Mouse (Mus musculus): ENCODE data around the gene Speer4e. TPM values are rescaled to one million over a fixed set of nuclear protein-coding genes. Genes with fewer than 3 reads are reported as not detected.
"Not testable (repeated sequence)": the region's sequence is repeated elsewhere in the genome, so short reads cannot be mapped to it uniquely, and the experiment has no call there.

Speer4e gene
- polyA plus RNA-seq, 1 experiment from 2014 or later: 0.14 TPM

DNA sequence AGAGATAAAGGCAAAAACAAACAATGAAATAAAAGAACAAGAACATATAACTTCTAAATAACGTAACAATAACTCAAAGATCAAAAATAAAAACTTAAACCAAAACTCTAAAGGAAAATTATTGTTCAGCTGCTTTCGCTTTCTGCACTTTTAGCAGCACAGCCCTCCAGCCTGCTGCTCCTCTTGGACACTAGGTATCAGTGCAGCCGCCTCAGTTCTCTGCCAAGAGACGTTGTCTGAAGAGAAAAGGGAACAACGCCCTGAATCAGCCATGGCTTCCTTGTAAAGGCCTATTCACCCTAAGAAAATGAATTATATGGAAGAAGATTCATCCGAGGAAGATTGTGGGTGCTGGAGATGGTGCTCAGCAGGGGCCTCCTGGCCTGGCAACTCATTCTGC lies 4.5 kb downstream of the Speer4e start:
- not testable (repeated sequence) for H3K36me3 ChIP-seq (ENCODE audit: control insufficient read depth, insufficient read depth, low read length); H3K4me2 ChIP-seq (ENCODE audit: low read length); ATAC-seq (ENCODE audit: insufficient number of reproducible peaks, insufficient read depth, low FRiP score, low read depth); H3K9me3 ChIP-seq (ENCODE audit: control insufficient read depth, low read length); H3K27me3 ChIP-seq (ENCODE audit: control insufficient read depth, insufficient read depth, low read length); H3K4me1 ChIP-seq (ENCODE audit: control insufficient read depth in 2 of 2, insufficient read depth in 2 of 2, low read length in 2 of 2); H3K27ac ChIP-seq (replicated peaks in 1 of 2; ENCODE audit: control insufficient read depth in 1 of 2, insufficient read depth in 1 of 2, low read depth in 2 of 2, low read length in 2 of 2); H3K9ac ChIP-seq (ENCODE audit: low read length); H3K4me3 ChIP-seq (ENCODE audit: control insufficient read depth in 1 of 2, insufficient read depth in 1 of 2, low read depth in 1 of 2, low read length in 2 of 2)
- WGBS: 67% methylated on average over 5 of the region's 6 CpGs

DNA sequence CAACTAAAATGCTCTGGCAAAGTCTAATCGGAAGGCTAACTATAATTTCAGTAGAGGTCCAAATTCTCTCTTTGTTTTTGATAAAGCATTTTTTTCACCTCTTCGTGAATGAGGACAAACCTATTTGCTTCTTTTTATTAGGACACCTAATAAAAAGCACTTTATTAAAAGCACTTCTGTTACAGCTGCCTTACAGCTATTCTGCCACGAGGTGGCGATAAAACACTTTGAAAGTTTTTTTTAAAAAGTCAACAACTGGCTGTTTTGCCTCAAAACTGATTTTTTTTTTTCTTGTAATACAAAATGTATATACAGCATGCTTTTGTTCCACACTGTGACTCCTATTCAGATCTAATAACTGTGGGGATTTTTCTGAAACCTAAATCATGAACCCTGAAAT lies 11.2 kb downstream of the Speer4e start:
- H3K36me3 ChIP-seq (ENCODE audit: control insufficient read depth, insufficient read depth, low read length); H3K27me3 ChIP-seq (ENCODE audit: control insufficient read depth, insufficient read depth, low read length); H3K9ac ChIP-seq (ENCODE audit: low read length); H3K4me3 ChIP-seq (ENCODE audit: control insufficient read depth in 1 of 2, insufficient read depth in 1 of 2, low read depth in 1 of 2, low read length in 2 of 2); H3K4me2 ChIP-seq (ENCODE audit: low read length); H3K27ac ChIP-seq (replicated peaks in 1 of 2; ENCODE audit: control insufficient read depth in 1 of 2, insufficient read depth in 1 of 2, low read depth in 2 of 2, low read length in 2 of 2); H3K4me1 ChIP-seq (ENCODE audit: control insufficient read depth in 2 of 2, insufficient read depth in 2 of 2, low read length in 2 of 2); H3K9me3 ChIP-seq (ENCODE audit: control insufficient read depth, low read length); ATAC-seq (ENCODE audit: insufficient number of reproducible peaks, insufficient read depth, low FRiP score, low read depth): not testable (repeated sequence)
- 25% methylated on average over 4 of the region's 4 CpGs for WGBS

DNA sequence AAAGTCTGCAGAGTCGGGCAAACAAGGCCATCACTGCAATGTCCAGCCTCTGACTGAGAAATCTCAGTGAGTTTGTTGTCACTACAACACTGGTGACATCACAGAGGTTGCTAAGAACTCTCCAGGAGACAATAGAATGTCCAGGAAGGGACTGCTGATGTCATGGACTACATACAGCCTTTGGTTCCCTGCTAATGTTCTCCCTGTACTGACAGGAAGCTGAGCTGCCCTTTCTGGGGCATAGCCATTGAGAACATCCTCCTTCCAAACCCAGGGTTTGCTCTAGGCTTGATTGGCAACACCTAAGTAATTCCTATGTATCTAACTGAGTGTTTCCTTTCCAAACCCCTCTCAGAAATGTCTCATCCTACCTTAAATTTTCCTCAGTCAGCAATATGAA lies 23.4 kb downstream of the Speer4e start, which contains the start of gene Gm9758:
Gene Gm9758, minus strand, starts transcription at position 101 of the 400 bp plus-strand sequence.
- not testable (repeated sequence) for H3K4me2 ChIP-seq (ENCODE audit: low read length); H3K4me3 ChIP-seq (ENCODE audit: control insufficient read depth in 1 of 2, insufficient read depth in 1 of 2, low read depth in 1 of 2, low read length in 2 of 2); ATAC-seq (ENCODE audit: insufficient number of reproducible peaks, insufficient read depth, low FRiP score, low read depth); H3K4me1 ChIP-seq (ENCODE audit: control insufficient read depth in 2 of 2, insufficient read depth in 2 of 2, low read length in 2 of 2); H3K27me3 ChIP-seq (ENCODE audit: control insufficient read depth, insufficient read depth, low read length); H3K9me3 ChIP-seq (ENCODE audit: control insufficient read depth, low read length); H3K36me3 ChIP-seq (ENCODE audit: control insufficient read depth, insufficient read depth, low read length); H3K9ac ChIP-seq (ENCODE audit: low read length); H3K27ac ChIP-seq (replicated peaks in 1 of 2; ENCODE audit: control insufficient read depth in 1 of 2, insufficient read depth in 1 of 2, low read depth in 2 of 2, low read length in 2 of 2)
- 53% methylated on average over 1 of the region's 1 CpGs for WGBS

DNA sequence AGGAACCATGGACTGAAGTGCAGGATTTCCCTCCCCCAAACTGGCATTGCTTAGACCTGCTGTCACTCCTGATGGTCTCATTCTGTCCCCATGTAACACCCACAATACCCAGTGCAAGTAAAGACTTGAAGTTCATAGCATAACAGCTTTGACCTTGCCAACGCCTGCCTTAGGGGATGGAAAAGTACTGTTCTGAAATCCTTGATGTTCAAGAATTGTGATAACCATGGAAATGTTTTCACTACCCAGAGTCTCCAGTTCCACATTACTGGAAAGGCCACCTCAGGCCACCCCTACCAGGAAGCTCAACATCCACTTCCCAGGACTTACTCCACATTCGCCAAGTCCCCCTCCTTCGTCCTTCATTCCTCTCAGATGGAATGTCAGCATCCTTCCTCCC lies 23.9 kb downstream of the Speer4e start:
- not testable (repeated sequence) for H3K27ac ChIP-seq (replicated peaks in 1 of 2; ENCODE audit: control insufficient read depth in 1 of 2, insufficient read depth in 1 of 2, low read depth in 2 of 2, low read length in 2 of 2); H3K4me3 ChIP-seq (ENCODE audit: control insufficient read depth in 1 of 2, insufficient read depth in 1 of 2, low read depth in 1 of 2, low read length in 2 of 2); H3K36me3 ChIP-seq (ENCODE audit: control insufficient read depth, insufficient read depth, low read length); H3K4me2 ChIP-seq (ENCODE audit: low read length); H3K9ac ChIP-seq (ENCODE audit: low read length); H3K9me3 ChIP-seq (ENCODE audit: control insufficient read depth, low read length); H3K4me1 ChIP-seq (ENCODE audit: control insufficient read depth in 2 of 2, insufficient read depth in 2 of 2, low read length in 2 of 2); H3K27me3 ChIP-seq (ENCODE audit: control insufficient read depth, insufficient read depth, low read length); ATAC-seq (ENCODE audit: insufficient number of reproducible peaks, insufficient read depth, low FRiP score, low read depth)
- WGBS: 64% methylated on average over 2 of the region's 3 CpGs

DNA sequence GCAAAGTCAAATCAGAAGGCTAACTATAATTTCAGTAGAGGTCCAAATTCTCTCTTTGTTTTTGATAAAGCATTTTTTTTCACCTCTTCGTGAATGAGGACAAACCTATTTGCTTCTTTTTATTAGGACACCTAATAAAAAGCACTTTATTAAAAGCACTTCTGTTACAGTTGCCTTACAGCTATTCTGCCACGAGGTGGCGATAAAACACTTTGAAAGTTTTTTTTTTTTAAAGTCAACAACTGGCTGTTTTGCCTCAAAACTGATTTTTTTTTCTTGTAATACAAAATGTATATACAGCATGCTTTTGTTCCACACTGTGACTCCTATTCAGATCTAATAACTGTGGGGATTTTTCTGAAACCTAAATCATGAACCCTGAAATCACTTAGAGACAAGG lies 34.7 kb downstream of the Speer4e start:
- not testable (repeated sequence) for H3K27ac ChIP-seq (replicated peaks in 1 of 2; ENCODE audit: control insufficient read depth in 1 of 2, insufficient read depth in 1 of 2, low read depth in 2 of 2, low read length in 2 of 2); ATAC-seq (ENCODE audit: insufficient number of reproducible peaks, insufficient read depth, low FRiP score, low read depth); H3K4me3 ChIP-seq (ENCODE audit: control insufficient read depth in 1 of 2, insufficient read depth in 1 of 2, low read depth in 1 of 2, low read length in 2 of 2); H3K9ac ChIP-seq (ENCODE audit: low read length); H3K36me3 ChIP-seq (ENCODE audit: control insufficient read depth, insufficient read depth, low read length); H3K27me3 ChIP-seq (ENCODE audit: control insufficient read depth, insufficient read depth, low read length); H3K4me1 ChIP-seq (ENCODE audit: control insufficient read depth in 2 of 2, insufficient read depth in 2 of 2, low read length in 2 of 2); H3K9me3 ChIP-seq (ENCODE audit: control insufficient read depth, low read length); H3K4me2 ChIP-seq (ENCODE audit: low read length)
- WGBS: 14% methylated on average over 3 of the region's 3 CpGs

DNA sequence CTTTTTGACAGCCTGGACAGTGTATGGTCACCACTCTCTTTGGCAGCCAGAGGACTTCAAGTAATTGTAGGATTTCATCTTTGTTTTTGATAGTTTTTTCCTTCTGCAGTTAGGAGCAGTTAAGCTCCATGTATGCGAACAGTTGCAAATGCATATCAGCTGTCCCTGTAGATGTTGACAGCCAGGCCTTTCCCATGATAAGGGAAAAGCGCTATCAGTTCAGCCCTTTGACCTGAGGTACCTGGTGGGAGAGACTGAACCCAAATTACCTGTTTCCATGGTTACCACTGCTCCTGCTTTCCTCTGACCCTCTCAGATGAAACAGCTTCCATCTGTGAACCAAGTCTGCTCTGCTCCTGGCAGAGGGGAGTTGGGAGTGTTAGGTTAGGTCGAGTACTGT lies 46.0 kb downstream of the Speer4e start:
- Histone ChIP-seq H3K9ac (ENCODE audit: low read length) (no peak overlapping the region), H3K4me1 (ENCODE audit: control insufficient read depth in 2 of 2, insufficient read depth in 2 of 2, low read length in 2 of 2) (0 out of 4 replicates have a peak, but pooled peaks cover 0 to 2% of the 10 kb centered on the region in 2 experiments), H3K4me3 (ENCODE audit: control insufficient read depth in 1 of 2, insufficient read depth in 1 of 2, low read depth in 1 of 2, low read length in 2 of 2) (no peak overlapping the region), H3K27me3 (ENCODE audit: control insufficient read depth, insufficient read depth, low read length) (no peaks in the 10 kb centered on the region), H3K27ac (replicated peaks in 1 of 2; ENCODE audit: control insufficient read depth in 1 of 2, insufficient read depth in 1 of 2, low read depth in 2 of 2, low read length in 2 of 2) (no peak overlapping the region), H3K36me3 (ENCODE audit: control insufficient read depth, insufficient read depth, low read length) (no peaks in the 10 kb centered on the region), H3K9me3 (ENCODE audit: control insufficient read depth, low read length) (no peaks in the 10 kb centered on the region), H3K4me2 (ENCODE audit: low read length) (no peak overlapping the region)
- 0 out of 2 replicates have a peak, but pooled peaks have one; percentile 43 for ATAC-seq (ENCODE audit: insufficient number of reproducible peaks, insufficient read depth, low FRiP score, low read depth)
- 32% methylated on average over 3 of the region's 3 CpGs for WGBS

DNA sequence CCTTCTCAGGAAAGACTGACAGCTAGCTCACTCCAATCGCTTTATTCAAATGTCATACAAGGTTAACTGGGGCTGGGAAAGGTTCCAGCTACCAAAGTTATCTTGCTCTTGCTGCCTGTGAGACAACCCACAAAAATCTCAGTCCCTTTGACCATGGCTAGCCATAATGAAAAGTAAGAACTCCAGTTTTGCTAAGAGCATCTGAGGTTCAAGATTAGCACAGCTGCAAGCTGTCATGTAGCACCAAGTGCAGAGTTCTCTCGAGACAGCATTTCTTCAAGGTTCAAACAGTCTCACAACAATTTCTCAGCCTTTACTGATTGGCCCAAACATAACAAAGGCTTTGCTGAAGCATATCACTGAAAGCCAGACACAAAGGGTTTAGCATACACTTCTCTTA lies 52.9 kb downstream of the Speer4e start:
- H3K27me3 ChIP-seq (ENCODE audit: control insufficient read depth, insufficient read depth, low read length); H3K4me2 ChIP-seq (ENCODE audit: low read length); H3K9me3 ChIP-seq (ENCODE audit: control insufficient read depth, low read length); H3K36me3 ChIP-seq (ENCODE audit: control insufficient read depth, insufficient read depth, low read length); H3K9ac ChIP-seq (ENCODE audit: low read length); ATAC-seq (ENCODE audit: insufficient number of reproducible peaks, insufficient read depth, low FRiP score, low read depth); H3K4me1 ChIP-seq (ENCODE audit: control insufficient read depth in 2 of 2, insufficient read depth in 2 of 2, low read length in 2 of 2); H3K4me3 ChIP-seq (ENCODE audit: control insufficient read depth in 1 of 2, insufficient read depth in 1 of 2, low read depth in 1 of 2, low read length in 2 of 2): not testable (repeated sequence)
- 36% methylated on average over 2 of the region's 2 CpGs for WGBS
- peak overlapping the region in 1 of 2 experiments; percentile 25; a peak in 1 of 4 replicates for H3K27ac ChIP-seq (replicated peaks in 1 of 2; ENCODE audit: control insufficient read depth in 1 of 2, insufficient read depth in 1 of 2, low read depth in 2 of 2, low read length in 2 of 2)

All from heart, embryonic 14.5 days (tissue).